Mouse (Mus musculus): ENCODE measurements around the gene Prrt3. TPM values are rescaled to one million over a fixed set of nuclear protein-coding genes. Genes with fewer than 3 reads are reported as not detected.

Gene Prrt3
- polyA plus RNA-seq, 1 experiment from 2014 or later: 0.52 TPM

GRCm38 (mm10) chr6:113495071-113495675 is 6.6 kb downstream of the Prrt3 start:
- Histone ChIP-seq H3K9me3 (ENCODE audit: control insufficient read depth) (no peaks in the 10 kb centered on the region), H3K4me3 (ENCODE audit: low read depth, low read length) (peak overlapping the region; percentile 35), H3K36me3 (ENCODE audit: control insufficient read depth, insufficient read depth) (peaks cover 13% of the 10 kb centered on the region; the same call in 1 of the 2 replicates), H3K27me3 (replicated peaks; ENCODE audit: control insufficient read depth, insufficient read depth, low read length) (peaks cover 10% of the 10 kb centered on the region; the same call in 1 of the 2 replicates), H3K27ac (ENCODE audit: low read depth, low read length) (no peak overlapping the region), H3K9ac (ENCODE audit: low read depth, low read length) (peak overlapping the region; percentile 40; the same call in 1 of the 2 replicates), H3K4me2 (replicated peaks; ENCODE audit: low read depth) (peak overlapping the region; percentile 70), H3K4me1 (replicated peaks; ENCODE audit: control insufficient read depth, insufficient read depth, low read length) (0 out of 2 replicates have a peak, but pooled peaks cover 6% of the 10 kb centered on the region)
- TF ChIP-seq CTCF (IDR thresholded peaks at IDR 0.05; ENCODE audit: low read depth): no peak
- WGBS: 44% methylated on average over 28 of the region's 28 CpGs
- peak; percentile 5 for ATAC-seq

- Histone ChIP-seq H3K36me3 (ENCODE audit: control insufficient read depth, insufficient read depth) (peaks cover 21% of the 10 kb centered on the region; the same call in 1 of the 2 replicates), H3K4me2 (replicated peaks; ENCODE audit: low read depth) (peak overlapping the region; percentile 70), H3K4me3 (ENCODE audit: low read depth, low read length) (peak overlapping the region; percentile 35), H3K4me1 (replicated peaks; ENCODE audit: control insufficient read depth, insufficient read depth, low read length) (0 out of 2 replicates have a peak, but pooled peaks cover 6% of the 10 kb centered on the region), H3K27me3 (replicated peaks; ENCODE audit: control insufficient read depth, insufficient read depth, low read length) (peaks cover 10% of the 10 kb centered on the region; the same call in 1 of the 2 replicates), H3K27ac (ENCODE audit: low read depth, low read length) (peak overlapping the region; percentile 22), H3K9ac (ENCODE audit: low read depth, low read length) (peak overlapping the region; percentile 40), H3K9me3 (ENCODE audit: control insufficient read depth) (no peaks in the 10 kb centered on the region)
- peak; percentile 90 for TF ChIP-seq CTCF (IDR thresholded peaks at IDR 0.05; ENCODE audit: low read depth)
- WGBS: under 1% methylated on average over 51 of the region's 54 CpGs
- ATAC-seq: peak; percentile 89
These were observed 7.4 kb downstream of the Prrt3 start for GRCm38 (mm10) chr6:113494258-113494788.

- Histone ChIP-seq H3K4me1 (replicated peaks; ENCODE audit: control insufficient read depth, insufficient read depth, low read length) (0 out of 2 replicates have a peak, but pooled peaks cover 6% of the 10 kb centered on the region), H3K36me3 (ENCODE audit: control insufficient read depth, insufficient read depth) (peaks cover 25% of the 10 kb centered on the region; the same call in 1 of the 2 replicates), H3K4me2 (replicated peaks; ENCODE audit: low read depth) (no peak overlapping the region), H3K9me3 (ENCODE audit: control insufficient read depth) (no peaks in the 10 kb centered on the region), H3K27me3 (replicated peaks; ENCODE audit: control insufficient read depth, insufficient read depth, low read length) (peaks cover 7% of the 10 kb centered on the region; the same call in 1 of the 2 replicates), H3K4me3 (ENCODE audit: low read depth, low read length) (no peak overlapping the region), H3K9ac (ENCODE audit: low read depth, low read length) (no peak overlapping the region), H3K27ac (ENCODE audit: low read depth, low read length) (no peak overlapping the region)
- WGBS: 78% methylated on average over 24 of the region's 24 CpGs
- no peak for TF ChIP-seq CTCF (IDR thresholded peaks at IDR 0.05; ENCODE audit: low read depth)
- ATAC-seq: no peak
These were observed 9.4 kb downstream of the Prrt3 start for GRCm38 (mm10) chr6:113492101-113492864.

- TF ChIP-seq CTCF (IDR thresholded peaks at IDR 0.05; ENCODE audit: low read depth): no peak
- Histone ChIP-seq H3K9ac (ENCODE audit: low read depth, low read length) (no peak overlapping the region), H3K9me3 (ENCODE audit: control insufficient read depth) (no peaks in the 10 kb centered on the region), H3K4me2 (replicated peaks; ENCODE audit: low read depth) (no peak overlapping the region), H3K4me1 (replicated peaks; ENCODE audit: control insufficient read depth, insufficient read depth, low read length) (no peaks in the 10 kb centered on the region), H3K27ac (ENCODE audit: low read depth, low read length) (no peak overlapping the region), H3K36me3 (ENCODE audit: control insufficient read depth, insufficient read depth) (peaks cover 25% of the 10 kb centered on the region; the same call in 1 of the 2 replicates), H3K27me3 (replicated peaks; ENCODE audit: control insufficient read depth, insufficient read depth, low read length) (no peaks in the 10 kb centered on the region), H3K4me3 (ENCODE audit: low read depth, low read length) (no peak overlapping the region)
- ATAC-seq: no peak
- WGBS: 95% methylated on average over 14 of the region's 14 CpGs
These were observed 12.3 kb downstream of the Prrt3 start for GRCm38 (mm10) chr6:113489410-113489809.

- Histone ChIP-seq H3K4me3 (ENCODE audit: low read depth, low read length) (no peak overlapping the region), H3K27ac (ENCODE audit: low read depth, low read length) (no peak overlapping the region), H3K9ac (ENCODE audit: low read depth, low read length) (no peak overlapping the region), H3K36me3 (ENCODE audit: control insufficient read depth, insufficient read depth) (peaks cover 25% of the 10 kb centered on the region; the same call in 1 of the 2 replicates), H3K4me2 (replicated peaks; ENCODE audit: low read depth) (0 out of 2 replicates have a peak overlapping the region, but pooled peaks have one; percentile 10), H3K4me1 (replicated peaks; ENCODE audit: control insufficient read depth, insufficient read depth, low read length) (no peaks in the 10 kb centered on the region), H3K9me3 (ENCODE audit: control insufficient read depth) (no peaks in the 10 kb centered on the region), H3K27me3 (replicated peaks; ENCODE audit: control insufficient read depth, insufficient read depth, low read length) (no peaks in the 10 kb centered on the region)
- TF ChIP-seq CTCF (IDR thresholded peaks at IDR 0.05; ENCODE audit: low read depth): no peak
- 22% methylated on average over 7 of the region's 7 CpGs for WGBS
- ATAC-seq: peak; percentile 50
These were observed 14.6 kb downstream of the Prrt3 start for GRCm38 (mm10) chr6:113487125-113487576.

- TF ChIP-seq CTCF (IDR thresholded peaks at IDR 0.05; ENCODE audit: low read depth): peak; percentile 37
- Histone ChIP-seq H3K27me3 (replicated peaks; ENCODE audit: control insufficient read depth, insufficient read depth, low read length) (no peaks in the 10 kb centered on the region), H3K9ac (ENCODE audit: low read depth, low read length) (peak overlapping the region; percentile 54), H3K4me2 (replicated peaks; ENCODE audit: low read depth) (peak overlapping the region; percentile 72), H3K4me1 (replicated peaks; ENCODE audit: control insufficient read depth, insufficient read depth, low read length) (no peaks in the 10 kb centered on the region), H3K9me3 (ENCODE audit: control insufficient read depth) (no peaks in the 10 kb centered on the region), H3K4me3 (ENCODE audit: low read depth, low read length) (peak overlapping the region; percentile 49), H3K27ac (ENCODE audit: low read depth, low read length) (peak overlapping the region; percentile 54; the same call in 1 of the 2 replicates), H3K36me3 (ENCODE audit: control insufficient read depth, insufficient read depth) (peaks cover 5% of the 10 kb centered on the region)
- ATAC-seq: no peak; the same call in 1 of the 2 replicates
- WGBS: 8% methylated on average over 10 of the region's 10 CpGs
These were observed 18.0 kb downstream of the Prrt3 start for GRCm38 (mm10) chr6:113483729-113484128.
